Mouse (Mus musculus): Measurements from ENCODE around the gene Sipa1l2. TPM values are rescaled to one million over a fixed set of nuclear protein-coding genes. Genes with fewer than 3 reads are reported as not detected.

Gene Sipa1l2
- polyA plus RNA-seq, 1 experiment from 2014 or later, result 17.9 TPM

DNA sequence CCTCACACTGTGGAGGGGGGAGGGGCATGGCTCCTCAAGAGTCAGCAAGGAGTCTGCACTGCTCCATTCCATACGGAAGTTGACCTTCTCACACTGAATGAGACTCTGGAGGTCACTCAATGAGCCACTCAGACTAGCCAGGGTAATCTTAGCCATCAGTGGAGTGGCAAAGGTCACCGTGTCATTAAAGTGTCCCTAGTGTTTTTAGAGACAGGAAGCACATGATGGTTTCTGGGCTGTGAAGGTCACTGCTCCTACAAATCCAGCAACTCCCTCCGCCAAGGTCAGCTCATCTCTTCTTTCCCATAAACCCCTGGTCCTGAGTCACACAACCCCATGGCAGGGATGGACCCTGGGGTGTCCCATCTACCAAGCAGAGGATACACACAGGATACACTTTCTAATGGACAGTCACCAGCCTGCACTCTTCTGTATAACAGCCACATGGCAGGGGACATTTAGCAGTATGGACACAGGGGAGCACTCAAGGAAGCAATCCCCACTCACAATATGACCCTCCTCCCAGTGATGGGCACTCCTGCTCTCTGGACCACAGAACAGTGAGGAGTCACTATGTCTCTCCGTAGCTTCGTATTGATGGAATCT is 87.0 kb downstream of the Sipa1l2 start:
- Histone ChIP-seq H3K27me3 (no peaks in the 10 kb centered on the region), H3K36me3 (peaks cover 62% of the 10 kb centered on the region), H3K9me3 (no peaks in the 10 kb centered on the region), H3K4me2 (no peak overlapping the region), H3K9ac (no peak overlapping the region), H3K27ac (no peak overlapping the region), H3K4me1 (peaks cover 28% of the 10 kb centered on the region), H3K4me3 (no peak overlapping the region)
- 74% methylated on average over 5 of the region's 5 CpGs for WGBS
- no peak for ATAC-seq (ENCODE audit: insufficient number of reproducible peaks, insufficient read depth, low FRiP score, low TSS enrichment, low read depth)

DNA sequence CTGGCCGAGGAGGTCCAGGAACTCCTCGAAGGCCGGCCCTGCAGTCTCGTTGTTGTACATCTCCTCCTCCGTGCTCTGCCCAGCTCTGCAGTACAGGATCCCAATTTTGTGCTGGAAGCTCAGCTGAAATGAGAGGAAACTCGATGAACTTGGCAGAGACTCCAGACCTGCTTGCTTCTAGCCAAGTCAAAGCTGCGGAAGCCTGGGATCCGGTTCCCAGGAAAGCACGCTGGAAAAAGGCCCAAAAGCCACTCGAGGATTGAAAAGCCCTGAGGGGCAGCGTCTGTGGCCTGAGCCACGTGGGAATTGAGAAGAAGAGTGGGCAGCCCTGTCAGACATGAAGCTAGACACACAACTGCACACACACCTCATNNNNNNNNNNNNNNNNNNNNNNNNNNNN is 94.7 kb downstream of the Sipa1l2 start:
- Histone ChIP-seq H3K9me3 (no peaks in the 10 kb centered on the region), H3K4me1 (peaks cover 29% of the 10 kb centered on the region), H3K4me3 (no peak overlapping the region), H3K9ac (no peak overlapping the region), H3K36me3 (peaks cover 48% of the 10 kb centered on the region), H3K4me2 (no peak overlapping the region), H3K27ac (peak overlapping the region; percentile 45), H3K27me3 (no peaks in the 10 kb centered on the region)
- WGBS, result 51% methylated on average over 12 of the region's 12 CpGs
- ATAC-seq (ENCODE audit: insufficient number of reproducible peaks, insufficient read depth, low FRiP score, low TSS enrichment, low read depth), result no peak

DNA sequence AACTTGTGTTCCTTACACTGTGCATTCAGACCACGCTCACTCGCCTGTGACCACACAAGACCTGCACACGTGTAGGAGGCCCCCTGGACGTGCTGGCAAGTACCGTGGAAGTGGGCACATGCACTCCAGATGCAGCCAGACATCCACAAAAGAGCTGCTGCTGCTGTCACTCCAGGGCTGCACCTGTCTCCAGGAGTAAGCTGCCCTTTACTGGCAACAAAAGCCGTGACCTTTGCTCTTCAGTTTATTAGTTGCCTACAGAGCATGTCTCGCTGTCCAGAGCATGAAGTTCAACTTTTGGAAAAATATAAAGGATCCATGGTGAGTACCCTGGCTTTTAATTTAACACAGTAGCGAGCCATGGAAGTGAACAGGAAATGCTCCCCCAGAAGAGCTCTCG is 98.2 kb downstream of the Sipa1l2 start:
- H3K36me3 ChIP-seq, result peaks cover 44% of the 10 kb centered on the region
- WGBS, result 68% methylated on average over 9 of the region's 9 CpGs

DNA sequence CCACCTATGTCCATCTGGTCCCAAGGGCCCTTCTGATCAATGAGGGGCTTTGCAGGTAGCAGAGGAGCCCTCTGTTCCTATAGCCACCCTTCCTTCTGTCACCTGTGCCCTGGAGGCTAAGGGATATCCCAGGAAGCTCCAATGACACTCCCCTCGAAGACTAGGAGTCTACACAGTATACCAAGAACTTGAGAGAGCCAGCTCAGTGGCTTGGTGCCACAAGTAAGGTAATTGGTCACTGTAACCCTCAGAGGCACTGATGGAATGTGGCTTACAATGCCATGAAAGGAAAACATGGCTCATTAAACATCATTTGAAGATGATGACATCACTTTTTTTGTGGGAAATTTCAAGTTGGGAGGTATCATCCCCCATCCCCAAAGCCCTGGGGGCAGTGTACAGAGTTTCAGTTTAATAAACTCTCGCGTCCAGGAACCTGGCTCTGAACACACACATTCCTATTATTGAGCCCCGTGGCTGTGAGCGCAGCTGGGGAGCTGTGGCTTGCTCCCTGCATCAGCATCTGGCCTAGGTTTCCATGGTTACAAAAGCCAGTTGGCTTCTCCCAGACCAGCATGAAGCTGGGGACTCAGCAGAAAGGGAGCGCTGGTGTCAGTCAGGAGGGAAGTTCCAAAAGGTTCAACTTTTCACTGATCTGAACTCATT is 104.3 kb downstream of the Sipa1l2 start:
- Histone ChIP-seq H3K9me3 (no peaks in the 10 kb centered on the region), H3K4me1 (peaks cover 33% of the 10 kb centered on the region), H3K4me3 (no peak overlapping the region), H3K27ac (no peak overlapping the region), H3K27me3 (0 out of 2 replicates have a peak, but pooled peaks cover 4% of the 10 kb centered on the region), H3K9ac (no peak overlapping the region), H3K36me3 (peaks cover 40% of the 10 kb centered on the region), H3K4me2 (no peak overlapping the region)
- WGBS, result 13% methylated on average over 6 of the region's 6 CpGs
- ATAC-seq (ENCODE audit: insufficient number of reproducible peaks, insufficient read depth, low FRiP score, low TSS enrichment, low read depth), result no peak

More for the DNA sequence above, 98.2 kb downstream of the Sipa1l2 start:
- Histone ChIP-seq H3K4me2 (no peak overlapping the region), H3K27me3 (no peaks in the 10 kb centered on the region), H3K27ac (no peak overlapping the region), H3K9me3 (no peaks in the 10 kb centered on the region), H3K4me1 (peaks cover 28% of the 10 kb centered on the region), H3K4me3 (no peak overlapping the region), H3K9ac (no peak overlapping the region)
- ATAC-seq (ENCODE audit: insufficient number of reproducible peaks, insufficient read depth, low FRiP score, low TSS enrichment, low read depth), result no peak

DNA sequence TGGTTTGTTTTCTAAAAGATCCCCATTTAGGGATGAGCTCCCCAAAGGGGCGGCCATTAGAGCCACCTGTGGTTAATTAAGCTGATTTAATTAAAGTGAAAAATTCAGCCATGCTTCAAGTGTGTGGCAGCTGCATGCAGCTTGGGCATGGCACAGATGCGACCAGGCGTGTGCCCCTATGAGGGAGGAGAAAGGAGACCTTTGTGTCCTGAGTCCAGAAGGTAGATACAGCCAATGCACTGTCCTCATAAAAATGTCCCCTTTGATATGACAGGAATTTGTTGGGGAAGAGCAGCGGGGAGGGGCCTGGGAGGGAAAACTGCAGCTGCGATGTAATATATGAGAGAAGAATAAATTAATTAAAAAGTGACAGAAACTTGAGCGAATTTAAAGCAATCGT is 106.7 kb downstream of the Sipa1l2 start:
- 61% methylated on average over 7 of the region's 7 CpGs for WGBS

DNA sequence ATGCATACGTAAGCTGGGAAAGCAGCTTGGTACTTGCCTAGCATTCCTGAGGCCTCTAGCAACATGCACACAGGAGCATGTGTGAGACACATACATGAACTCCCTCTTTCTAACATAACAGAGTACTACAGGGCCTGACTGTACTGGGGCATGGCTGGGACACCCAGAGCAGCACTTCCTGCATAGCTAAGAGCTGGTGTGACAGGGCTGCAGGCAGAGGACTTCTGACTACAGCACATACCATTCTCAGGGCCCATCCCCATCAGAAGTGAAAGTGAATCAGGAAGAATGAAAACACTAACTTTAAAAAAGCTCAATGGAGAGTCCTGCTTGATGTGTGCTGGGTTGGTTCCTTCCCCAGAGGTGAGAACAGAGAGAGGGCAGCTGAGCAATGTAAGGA is 108.1 kb downstream of the Sipa1l2 start:
- no peak for ATAC-seq (ENCODE audit: insufficient number of reproducible peaks, insufficient read depth, low FRiP score, low TSS enrichment, low read depth)
- H3K9me3 ChIP-seq, result no peaks in the 10 kb centered on the region
- H3K27ac ChIP-seq, result no peak overlapping the region
- peaks cover 39% of the 10 kb centered on the region for H3K4me1 ChIP-seq
- peaks cover 35% of the 10 kb centered on the region for H3K36me3 ChIP-seq
- H3K27me3 ChIP-seq, result 0 out of 2 replicates have a peak, but pooled peaks cover 4% of the 10 kb centered on the region
- WGBS, result 79% methylated on average over 1 of the region's 1 CpGs
- no peak overlapping the region for H3K9ac ChIP-seq
- no peak overlapping the region for H3K4me2 ChIP-seq
- H3K4me3 ChIP-seq, result no peak overlapping the region

More for the DNA sequence above, 106.7 kb downstream of the Sipa1l2 start:
- Histone ChIP-seq H3K9me3 (no peaks in the 10 kb centered on the region), H3K4me3 (no peak overlapping the region), H3K27me3 (0 out of 2 replicates have a peak, but pooled peaks cover 4% of the 10 kb centered on the region), H3K9ac (no peak overlapping the region), H3K4me2 (no peak overlapping the region), H3K4me1 (peaks cover 39% of the 10 kb centered on the region), H3K27ac (no peak overlapping the region), H3K36me3 (peaks cover 29% of the 10 kb centered on the region)
- ATAC-seq (ENCODE audit: insufficient number of reproducible peaks, insufficient read depth, low FRiP score, low TSS enrichment, low read depth), result no peak

DNA sequence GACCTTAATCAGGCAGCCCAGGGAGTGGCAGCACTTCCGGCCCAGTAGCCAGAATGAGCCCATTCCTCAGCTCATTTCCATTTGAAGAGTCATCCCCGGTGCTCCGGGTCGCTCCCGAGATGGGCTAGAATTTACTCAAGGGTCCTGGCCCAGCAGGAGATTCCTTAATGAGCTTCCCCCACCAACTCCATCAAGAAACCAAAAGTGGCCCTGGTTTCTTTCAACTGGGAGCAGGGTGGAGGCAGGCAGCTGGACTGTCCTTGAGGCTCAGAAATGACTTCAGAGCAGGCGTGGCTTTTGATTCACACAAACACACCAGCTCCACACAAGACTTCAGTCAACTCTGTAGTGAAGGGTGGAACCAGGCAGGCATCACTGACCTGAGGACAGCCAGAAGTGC is 109.0 kb downstream of the Sipa1l2 start:
- no peak for ATAC-seq (ENCODE audit: insufficient number of reproducible peaks, insufficient read depth, low FRiP score, low TSS enrichment, low read depth)
- Histone ChIP-seq H3K9ac (no peak overlapping the region), H3K4me3 (no peak overlapping the region), H3K4me1 (peaks cover 32% of the 10 kb centered on the region), H3K4me2 (no peak overlapping the region), H3K9me3 (no peaks in the 10 kb centered on the region), H3K27me3 (0 out of 2 replicates have a peak, but pooled peaks cover 4% of the 10 kb centered on the region), H3K36me3 (peaks cover 41% of the 10 kb centered on the region), H3K27ac (no peak overlapping the region)
- 44% methylated on average over 6 of the region's 6 CpGs for WGBS

DNA sequence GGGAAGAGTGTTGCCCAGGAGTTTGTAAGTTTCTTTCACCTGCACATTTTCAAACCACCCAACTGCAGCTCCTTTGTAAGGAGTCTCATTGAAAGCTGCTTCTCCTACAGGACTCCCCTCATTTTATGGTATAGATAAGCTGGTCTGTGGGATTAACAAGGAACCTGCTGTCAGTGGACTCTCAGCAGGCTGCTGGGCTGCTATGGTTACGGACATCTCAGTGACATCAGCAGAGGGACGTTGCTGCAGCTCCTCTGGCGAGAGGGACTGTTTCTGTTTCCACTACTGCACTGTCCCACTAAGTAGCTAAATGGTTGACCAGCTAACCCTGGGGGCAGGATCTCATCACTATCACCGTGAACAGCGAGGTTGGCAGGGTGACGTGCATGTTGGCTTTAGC is 120.6 kb downstream of the Sipa1l2 start:
- Histone ChIP-seq H3K9ac (no peak overlapping the region), H3K27ac (no peak overlapping the region), H3K27me3 (no peaks in the 10 kb centered on the region), H3K4me2 (no peak overlapping the region), H3K9me3 (no peaks in the 10 kb centered on the region), H3K36me3 (peaks cover 76% of the 10 kb centered on the region), H3K4me3 (no peak overlapping the region), H3K4me1 (0 out of 2 replicates have a peak, but pooled peaks cover 4% of the 10 kb centered on the region)
- WGBS, result 59% methylated on average over 6 of the region's 6 CpGs
- no peak for ATAC-seq (ENCODE audit: insufficient number of reproducible peaks, insufficient read depth, low FRiP score, low TSS enrichment, low read depth)

DNA sequence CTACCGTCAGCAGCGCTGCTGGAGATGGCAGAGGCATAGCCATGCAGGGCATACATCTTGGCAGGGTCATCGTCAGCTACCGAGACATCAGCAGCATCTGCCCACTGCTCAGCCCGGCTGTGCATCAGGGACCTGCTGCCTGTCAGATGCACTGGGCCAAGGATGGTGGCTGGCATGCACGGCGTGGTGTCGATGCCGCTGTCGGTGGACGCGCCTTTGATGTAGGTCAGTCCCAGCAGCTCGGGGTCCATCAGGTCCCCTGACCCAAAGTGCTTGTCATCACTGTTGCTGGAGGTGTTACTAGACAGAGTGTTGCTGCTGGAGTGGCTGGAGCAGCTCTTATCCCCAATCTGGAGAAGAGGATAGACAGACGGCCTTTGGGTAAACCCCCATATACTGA is 122.1 kb downstream of the Sipa1l2 start:
- H3K36me3 ChIP-seq, result peaks cover 79% of the 10 kb centered on the region
- H3K4me1 ChIP-seq, result 0 out of 2 replicates have a peak, but pooled peaks cover 4% of the 10 kb centered on the region
- no peaks in the 10 kb centered on the region for H3K27me3 ChIP-seq
- H3K9me3 ChIP-seq, result no peaks in the 10 kb centered on the region
- no peak overlapping the region for H3K4me3 ChIP-seq
- H3K27ac ChIP-seq, result no peak overlapping the region
- no peak overlapping the region for H3K4me2 ChIP-seq
- WGBS, result 91% methylated on average over 14 of the region's 14 CpGs
- no peak overlapping the region for H3K9ac ChIP-seq
- ATAC-seq (ENCODE audit: insufficient number of reproducible peaks, insufficient read depth, low FRiP score, low TSS enrichment, low read depth), result no peak

DNA sequence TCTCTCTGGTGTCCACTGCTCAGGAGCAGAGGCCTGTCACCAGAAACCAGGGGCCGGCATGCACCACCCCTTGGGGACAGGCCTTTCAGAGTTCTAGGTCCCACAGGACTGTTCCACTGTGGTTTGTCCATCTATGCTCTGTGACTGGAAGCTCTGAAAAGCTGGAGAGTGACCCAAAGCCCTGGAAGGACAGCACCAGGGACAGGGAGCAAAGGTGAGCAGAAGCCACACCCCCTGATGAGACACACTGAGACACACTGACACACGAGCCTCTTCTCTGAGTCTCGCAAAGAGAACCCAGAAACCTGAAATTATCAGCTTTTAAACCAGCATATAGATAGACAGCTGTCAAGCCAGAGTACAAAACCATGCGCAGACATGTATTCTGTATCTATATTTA is 123.4 kb downstream of the Sipa1l2 start:
- 0 out of 2 replicates have a peak, but pooled peaks cover 4% of the 10 kb centered on the region for H3K4me1 ChIP-seq
- no peaks in the 10 kb centered on the region for H3K27me3 ChIP-seq
- H3K36me3 ChIP-seq, result peaks cover 83% of the 10 kb centered on the region
- no peak overlapping the region for H3K27ac ChIP-seq
- WGBS, result 72% methylated on average over 4 of the region's 4 CpGs
- no peak for ATAC-seq (ENCODE audit: insufficient number of reproducible peaks, insufficient read depth, low FRiP score, low TSS enrichment, low read depth)
- no peak overlapping the region for H3K4me3 ChIP-seq
- H3K4me2 ChIP-seq, result no peak overlapping the region
- H3K9ac ChIP-seq, result no peak overlapping the region
- no peaks in the 10 kb centered on the region for H3K9me3 ChIP-seq

DNA sequence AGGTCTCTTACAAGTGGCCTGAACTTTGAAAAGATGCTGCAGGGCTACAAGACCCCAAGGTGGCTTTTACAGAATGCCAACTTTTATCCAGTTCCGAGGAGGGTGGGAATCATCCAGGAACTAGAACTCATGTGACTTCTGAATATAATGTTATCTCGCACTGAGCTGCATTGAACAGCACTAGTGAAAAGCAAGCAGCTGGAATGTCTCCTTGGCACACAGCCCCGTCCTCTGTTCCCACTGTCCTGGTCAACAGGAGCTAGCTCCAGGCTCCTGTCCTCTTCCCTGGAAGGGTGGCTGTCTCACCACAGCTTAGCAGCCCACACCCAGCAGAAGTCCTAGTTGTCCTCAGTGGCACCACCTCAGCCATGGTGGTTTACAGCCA is 124.4 kb downstream of the Sipa1l2 start:
- 81% methylated on average over 3 of the region's 3 CpGs for WGBS
- H3K4me1 ChIP-seq, result 0 out of 2 replicates have a peak, but pooled peaks cover 4% of the 10 kb centered on the region
- H3K9ac ChIP-seq, result no peak overlapping the region
- peaks cover 83% of the 10 kb centered on the region for H3K36me3 ChIP-seq
- H3K9me3 ChIP-seq, result no peaks in the 10 kb centered on the region
- ATAC-seq (ENCODE audit: insufficient number of reproducible peaks, insufficient read depth, low FRiP score, low TSS enrichment, low read depth), result no peak
- no peak overlapping the region for H3K4me2 ChIP-seq
- H3K4me3 ChIP-seq, result no peak overlapping the region
- H3K27me3 ChIP-seq, result no peaks in the 10 kb centered on the region
- no peak overlapping the region for H3K27ac ChIP-seq
